25 mouse cellular contexts compared by ENCODE assay signal in genomic region chr11:54317795-54318194, GRCm38 (mm10). TPM values are rescaled to one million over a fixed set of nuclear protein-coding genes. Genes with fewer than 3 reads are reported as not detected.
DNase-seq lines count a peak whose midpoint lies in the region; ATAC-seq and TF ChIP-seq lines count a peak whose summit lies in the region.
"Had no signal": no experiment of that assay in that cellular context is flagged by ENCODE, and none has a peak within 500 bp of the region (broad histone marks: within the 10 kb centered on the region; RNA-seq: fewer than 3 reads in every experiment).

No protein-coding gene starts in this region.

- peak; percentile 35 to 55 for DNase-seq in cerebellum, postnatal 10 days
- no peak for DNase-seq in cerebellum, adult 11-12 months
- peak in 1 of 2 experiments; percentile 7 for DNase-seq in layer of hippocampus, adult 2 months (ENCODE audit: low spot score in 2 of 2)
- no peak for DNase-seq in layer of hippocampus, postnatal 10 days (ENCODE audit: low spot score in 2 of 2)
- DNase-seq in NIH3T3 (ENCODE audit: low read depth): peak; percentile 61
- DNase-seq: adrenal gland, adult 8-10 months; adrenal gland, postnatal 25 days; cerebellum, adult 9-10 months; gastrocnemius, postnatal 25 days; heart, adult 2 months had no signal

- H3K4me3 ChIP-seq in layer of hippocampus, adult 2 months: peak overlapping the region; percentile 50
- H3K4me3 ChIP-seq: embryonic facial prominence, embryonic 12.5 days; embryonic facial prominence, embryonic 15.5 days; heart, adult 2 months; heart, embryonic 10.5 days; heart, embryonic 13.5 days; hindbrain, embryonic 12.5 days; hindbrain, embryonic 15.5 days had no signal

- ATAC-seq in frontal cortex, adult (ENCODE audit: low TSS enrichment): no peak
- ATAC-seq: activated CD4-positive, CD25-positive, alpha-beta regulatory T cell, adult 4 months; forebrain, embryonic 14.5 days; intestine, postnatal 0 days had no signal

- TF ChIP-seq CTCF in layer of hippocampus, adult 2 months (conservative IDR thresholded peaks at IDR 0.05): no peak

- H3K27ac ChIP-seq in layer of hippocampus, adult 2 months: peak overlapping the region; percentile 91
- H3K27ac ChIP-seq: embryonic facial prominence, embryonic 12.5 days; embryonic facial prominence, embryonic 15.5 days; heart, adult 2 months; heart, embryonic 10.5 days; heart, embryonic 13.5 days; hindbrain, embryonic 12.5 days; hindbrain, embryonic 15.5 days had no signal

RNA-seq across cellular contexts. Expression of gene Acsl6, which starts 14.2 kb away (rescaled TPM):
- total RNA-seq in layer of hippocampus, adult 2 months (2021): 100 to 1,000 TPM; 188 to 202 TPM
- total RNA-seq in layer of hippocampus, postnatal 10 days (2021): 100 to 1,000 TPM; 125 to 132 TPM

RNA-seq across cellular contexts. Expression of gene Il3, which starts 50.7 kb away (rescaled TPM):
- total RNA-seq in layer of hippocampus, adult 2 months (2021): not detected
- total RNA-seq in layer of hippocampus, postnatal 10 days (2021): not detected
- total RNA-seq: adrenal gland, adult 8-10 months; adrenal gland, postnatal 25 days; common myeloid progenitor, adult 5-6 weeks; ES-E14; gastrocnemius, adult 18-20 months; gastrocnemius, postnatal 25 days; heart, adult 2 months; heart, postnatal 25 days; hematopoietic stem cell, adult 5-6 weeks had no signal

RNA-seq across cellular contexts. Expression of gene Meikin, which starts 52.7 kb away (rescaled TPM):
- total RNA-seq in layer of hippocampus, adult 2 months (2021): not detected
- not detected for total RNA-seq in layer of hippocampus, postnatal 10 days (2021)
- total RNA-seq: adrenal gland, adult 8-10 months; adrenal gland, postnatal 25 days; common myeloid progenitor, adult 5-6 weeks; ES-E14; gastrocnemius, adult 18-20 months; gastrocnemius, postnatal 25 days; heart, adult 2 months; heart, postnatal 25 days; hematopoietic stem cell, adult 5-6 weeks had no signal

Comparison
In these comparisons a context has a peak if more than half of its experiments do, and no peak if none do; other contexts are left out.
1. DNase-seq: peak in cerebellum, postnatal 10 days (2 of 2) and NIH3T3 (single experiment); none in cerebellum, adult 11-12 months (single experiment) and layer of hippocampus, postnatal 10 days (0 of 2).